Mouse (Mus musculus) embryonic facial prominence, embryonic 13.5 days (tissue): ENCODE data around the gene Kmt2a. TPM values are rescaled to one million over a fixed set of nuclear protein-coding genes. Genes with fewer than 3 reads are reported as not detected.

Experiments used
- ATAC-seq: fragments of 200-750 bp; cut with Nextera tagmentation; 2 replicates; pipeline ENCODE4 v1.8.0; 2017; ENCODE audit warnings: low read depth; ENCODE audit not compliant: insufficient number of reproducible peaks, insufficient read depth, low FRiP score, low TSS enrichment
- H3K27ac ChIP-seq: fragments of 300-500 bp; sonication (generic); 2 replicates; pipeline ENCODE4 v1.5.1; 2015; ENCODE audit warnings: moderate library complexity, mild to moderate bottlenecking, inconsistent platforms
- H3K27me3 ChIP-seq: fragments of 300-500 bp; sonication (generic); 2 replicates; pipeline ENCODE4 v1.6.1; 2015; ENCODE audit warnings: mild to moderate bottlenecking, inconsistent platforms
- H3K36me3 ChIP-seq: fragments of 300-500 bp; sonication (generic); 2 replicates; pipeline ENCODE4 v1.6.1; 2015; ENCODE audit warnings: mild to moderate bottlenecking, inconsistent platforms
- H3K4me1 ChIP-seq: fragments of 300-500 bp; sonication (generic); 2 replicates; pipeline ENCODE4 v1.6.1; 2015; ENCODE audit warnings: inconsistent platforms
- H3K4me2 ChIP-seq: fragments of 300-500 bp; sonication (generic); 2 replicates; pipeline ENCODE4 v1.6.1; 2015; ENCODE audit warnings: moderate library complexity, mild to moderate bottlenecking, inconsistent platforms
- H3K4me3 ChIP-seq: fragments of 300-500 bp; sonication (generic); 2 replicates; pipeline ENCODE4 v1.5.1; 2015; ENCODE audit warnings: mild to moderate bottlenecking, inconsistent platforms
- H3K9ac ChIP-seq: fragments of 300-500 bp; sonication (generic); 2 replicates; pipeline ENCODE4 v1.6.1; 2015; ENCODE audit warnings: mild to moderate bottlenecking, inconsistent platforms
- H3K9me3 ChIP-seq: fragments of 300-500 bp; sonication (generic); 2 replicates; pipeline ENCODE4 v1.6.1; 2016; ENCODE audit warnings: inconsistent platforms
- WGBS: fragments of 180-500 bp; shearing (Covaris S2); methylation state at CpG from one replicate; pipeline ENCODE4 v1.1.7; 2015; ENCODE audit warnings: mixed read lengths; 5-methylcytosine and 5-hydroxymethylcytosine counted together
- polyA plus RNA-seq: library from polyadenylated mRNA; unstranded; fragments of >200 nt; fragmentation: Nextera tagmentation; extraction: Ambion mirVana; gene quantifications from 2 replicates; pipeline ENCODE4 v1.2.1, GENCODE M21; 2015

The Kmt2a gene
- polyA plus RNA-seq, 1 experiment from 2014 or later: 22.8 TPM

GRCm38 (mm10) chr9:44879694-44880271 is 1.3 kb downstream of the Kmt2a start:
- Histone ChIP-seq H3K9ac (peak overlapping the region; percentile 96), H3K4me2 (peak overlapping the region; percentile 98), H3K9me3 (no peaks in the 10 kb centered on the region), H3K4me1 (peaks cover 51% of the 10 kb centered on the region), H3K27ac (peak overlapping the region; percentile 94), H3K36me3 (0 out of 2 replicates have a peak, but pooled peaks cover 4% of the 10 kb centered on the region), H3K27me3 (no peaks in the 10 kb centered on the region), H3K4me3 (peak overlapping the region; percentile 98)
- WGBS: under 1% methylated on average over 13 of the region's 13 CpGs
- ATAC-seq: no peak

GRCm38 (mm10) chr9:44878776-44879500 is 2.2 kb downstream of the Kmt2a start:
- H3K4me3 ChIP-seq: peak overlapping the region; percentile 98
- peak overlapping the region; percentile 98 for H3K4me2 ChIP-seq
- H3K27ac ChIP-seq: peak overlapping the region; percentile 94; the same call in 1 of the 2 replicates
- no peaks in the 10 kb centered on the region for H3K27me3 ChIP-seq
- H3K9ac ChIP-seq: peak overlapping the region; percentile 96
- no peaks in the 10 kb centered on the region for H3K9me3 ChIP-seq
- no peak for ATAC-seq
- H3K36me3 ChIP-seq: 0 out of 2 replicates have a peak, but pooled peaks cover 4% of the 10 kb centered on the region
- WGBS: 28% methylated on average over 9 of the region's 9 CpGs
- H3K4me1 ChIP-seq: peaks cover 59% of the 10 kb centered on the region

GRCm38 (mm10) chr9:44877686-44878085 is 3.4 kb downstream of the Kmt2a start:
- 77% methylated on average over 7 of the region's 7 CpGs for WGBS
- ATAC-seq: no peak
- H3K9ac ChIP-seq: peak overlapping the region; percentile 49
- 0 out of 2 replicates have a peak overlapping the region, but pooled peaks have one; percentile 5 for H3K4me3 ChIP-seq
- 0 out of 2 replicates have a peak, but pooled peaks cover 4% of the 10 kb centered on the region for H3K36me3 ChIP-seq
- H3K27me3 ChIP-seq: no peaks in the 10 kb centered on the region
- peaks cover 62% of the 10 kb centered on the region for H3K4me1 ChIP-seq
- H3K9me3 ChIP-seq: no peaks in the 10 kb centered on the region
- H3K27ac ChIP-seq: no peak overlapping the region
- H3K4me2 ChIP-seq: peak overlapping the region; percentile 16; the same call in 1 of the 2 replicates

GRCm38 (mm10) chr9:44875476-44875875 is 5.6 kb downstream of the Kmt2a start:
- 0 out of 2 replicates have a peak, but pooled peaks cover 9% of the 10 kb centered on the region for H3K36me3 ChIP-seq
- no peak for ATAC-seq
- H3K4me1 ChIP-seq: peaks cover 62% of the 10 kb centered on the region
- H3K9ac ChIP-seq: peak overlapping the region; percentile 28; the same call in 1 of the 2 replicates
- no peaks in the 10 kb centered on the region for H3K9me3 ChIP-seq
- 53% methylated on average over 7 of the region's 7 CpGs for WGBS
- H3K27me3 ChIP-seq: no peaks in the 10 kb centered on the region
- no peak overlapping the region for H3K27ac ChIP-seq
- H3K4me2 ChIP-seq: no peak overlapping the region
- H3K4me3 ChIP-seq: no peak overlapping the region

GRCm38 (mm10) chr9:44874198-44874597 is 6.9 kb downstream of the Kmt2a start:
- Histone ChIP-seq H3K9me3 (no peaks in the 10 kb centered on the region), H3K4me1 (peaks cover 60% of the 10 kb centered on the region), H3K27ac (no peak overlapping the region), H3K4me2 (no peak overlapping the region), H3K4me3 (no peak overlapping the region), H3K9ac (peak overlapping the region; percentile 38; the same call in 1 of the 2 replicates), H3K27me3 (no peaks in the 10 kb centered on the region), H3K36me3 (0 out of 2 replicates have a peak, but pooled peaks cover 14% of the 10 kb centered on the region)
- ATAC-seq: no peak

GRCm38 (mm10) chr9:44873665-44874064 is 7.4 kb downstream of the Kmt2a start:
- 0 out of 2 replicates have a peak, but pooled peaks cover 14% of the 10 kb centered on the region for H3K36me3 ChIP-seq
- 41% methylated on average over 5 of the region's 5 CpGs for whole genome bisulfite sequencing
- no peak overlapping the region for H3K9ac ChIP-seq
- H3K4me3 ChIP-seq: no peak overlapping the region
- H3K4me1 ChIP-seq: peaks cover 56% of the 10 kb centered on the region
- no peaks in the 10 kb centered on the region for H3K9me3 ChIP-seq
- no peak for ATAC-seq
- no peak overlapping the region for H3K4me2 ChIP-seq
- H3K27ac ChIP-seq: no peak overlapping the region
- no peaks in the 10 kb centered on the region for H3K27me3 ChIP-seq

- H3K4me3 ChIP-seq: no peak overlapping the region
- no peaks in the 10 kb centered on the region for H3K9me3 ChIP-seq
- WGBS: 81% methylated on average over 13 of the region's 13 CpGs
- no peak overlapping the region for H3K9ac ChIP-seq
- no peak overlapping the region for H3K4me2 ChIP-seq
- no peak for ATAC-seq
- peaks cover 17% of the 10 kb centered on the region for H3K4me1 ChIP-seq
- no peak overlapping the region for H3K27ac ChIP-seq
- H3K27me3 ChIP-seq: no peaks in the 10 kb centered on the region
- peaks cover 33% of the 10 kb centered on the region for H3K36me3 ChIP-seq
These were observed 12.6 kb downstream of the Kmt2a start for GRCm38 (mm10) chr9:44868336-44869094.

GRCm38 (mm10) chr9:44867664-44868063 is 13.4 kb downstream of the Kmt2a start:
- no peak overlapping the region for H3K27ac ChIP-seq
- ATAC-seq: no peak
- no peak overlapping the region for H3K4me3 ChIP-seq
- no peak overlapping the region for H3K9ac ChIP-seq
- peaks cover 35% of the 10 kb centered on the region for H3K36me3 ChIP-seq
- H3K4me1 ChIP-seq: peaks cover 15% of the 10 kb centered on the region; the same call in 1 of the 2 replicates
- no peaks in the 10 kb centered on the region for H3K9me3 ChIP-seq
- H3K27me3 ChIP-seq: no peaks in the 10 kb centered on the region
- WGBS: 85% methylated on average over 3 of the region's 3 CpGs
- no peak overlapping the region for H3K4me2 ChIP-seq

GRCm38 (mm10) chr9:44866501-44867240 is 14.4 kb downstream of the Kmt2a start:
- H3K9me3 ChIP-seq: no peaks in the 10 kb centered on the region
- WGBS: 79% methylated on average over 9 of the region's 9 CpGs
- H3K36me3 ChIP-seq: peaks cover 44% of the 10 kb centered on the region

GRCm38 (mm10) chr9:44861121-44861520 is 20.0 kb downstream of the Kmt2a start:
- H3K4me3 ChIP-seq: no peak overlapping the region
- no peak for ATAC-seq
- H3K27ac ChIP-seq: no peak overlapping the region
- peaks cover 44% of the 10 kb centered on the region for H3K36me3 ChIP-seq
- no peaks in the 10 kb centered on the region for H3K27me3 ChIP-seq
- H3K4me1 ChIP-seq: 0 out of 2 replicates have a peak, but pooled peaks cover 4% of the 10 kb centered on the region
- H3K9me3 ChIP-seq: peaks cover 5% of the 10 kb centered on the region; the same call in 1 of the 2 replicates
- no peak overlapping the region for H3K9ac ChIP-seq
- H3K4me2 ChIP-seq: no peak overlapping the region

More at GRCm38 (mm10) chr9:44866501-44867240, 14.4 kb downstream of the Kmt2a start:
- Histone ChIP-seq H3K4me1 (peaks cover 15% of the 10 kb centered on the region; the same call in 1 of the 2 replicates), H3K4me2 (no peak overlapping the region), H3K9ac (no peak overlapping the region), H3K4me3 (no peak overlapping the region), H3K27me3 (no peaks in the 10 kb centered on the region), H3K27ac (no peak overlapping the region)
- no peak for ATAC-seq

GRCm38 (mm10) chr9:44858657-44859056 is 22.4 kb downstream of the Kmt2a start:
- WGBS: 95% methylated on average over 3 of the region's 3 CpGs
- peaks cover 24% of the 10 kb centered on the region for H3K36me3 ChIP-seq
- no peak overlapping the region for H3K4me3 ChIP-seq
- no peak overlapping the region for H3K27ac ChIP-seq
- no peaks in the 10 kb centered on the region for H3K27me3 ChIP-seq
- peaks cover 5% of the 10 kb centered on the region; the same call in 1 of the 2 replicates for H3K9me3 ChIP-seq
- no peak overlapping the region for H3K9ac ChIP-seq
- no peak for ATAC-seq
- no peak overlapping the region for H3K4me2 ChIP-seq
- H3K4me1 ChIP-seq: 0 out of 2 replicates have a peak, but pooled peaks cover 4% of the 10 kb centered on the region
